30 mouse cellular contexts compared by ENCODE assay signal in genomic region chr3:40991541-40991940, GRCm38 (mm10). TPM values are rescaled to one million over a fixed set of nuclear protein-coding genes. Genes with fewer than 3 reads are reported as not detected.
DNase-seq lines count a peak whose midpoint lies in the region; ATAC-seq lines count a peak whose summit lies in the region.
"Had no signal": no experiment of that assay in that cellular context is flagged by ENCODE, and none has a peak within 500 bp of the region (broad histone marks: within the 10 kb centered on the region; RNA-seq: fewer than 3 reads in every experiment).

No protein-coding gene starts in this region.

- H3K4me3 ChIP-seq in forebrain, embryonic 14.5 days (ENCODE audit: low read depth, low read length), result no peak overlapping the region
- H3K4me3 ChIP-seq in forebrain, embryonic 13.5 days, result no peak overlapping the region
- H3K4me3 ChIP-seq: embryonic facial prominence, embryonic 12.5 days; gastrocnemius, adult 2 months; hindbrain, embryonic 13.5 days; limb, embryonic 10.5 days; limb, embryonic 15.5 days; megakaryocyte, embryonic 14.5 days; midbrain, embryonic 12.5 days; myocyte; neural tube, embryonic 12.5 days; stomach, embryonic 15.5 days had no signal

- no peaks in the 10 kb centered on the region for H3K27me3 ChIP-seq in forebrain, embryonic 14.5 days (replicated peaks; ENCODE audit: control insufficient read depth, insufficient read depth, low read length)
- H3K27me3 ChIP-seq in forebrain, embryonic 13.5 days, result no peaks in the 10 kb centered on the region
- H3K27me3 ChIP-seq: CH12.LX; embryonic facial prominence, embryonic 12.5 days; hindbrain, embryonic 13.5 days; limb, embryonic 15.5 days; megakaryocyte, embryonic 14.5 days; midbrain, embryonic 12.5 days; neural tube, embryonic 12.5 days; Patski; stomach, embryonic 15.5 days had no signal

- H3K27ac ChIP-seq in forebrain, embryonic 14.5 days (ENCODE audit: low read depth, low read length), result no peak overlapping the region
- H3K27ac ChIP-seq in forebrain, embryonic 13.5 days, result no peak overlapping the region
- H3K27ac ChIP-seq: embryonic facial prominence, embryonic 12.5 days; gastrocnemius, adult 2 months; hindbrain, embryonic 13.5 days; limb, embryonic 10.5 days; limb, embryonic 15.5 days; midbrain, embryonic 12.5 days; neural tube, embryonic 12.5 days; stomach, embryonic 15.5 days had no signal

- no peak for ATAC-seq in forebrain, embryonic 14.5 days
- no peak for ATAC-seq in forebrain, embryonic 13.5 days
- ATAC-seq: forebrain, embryonic 16.5 days; Patski had no signal

- H3K4me2 ChIP-seq in forebrain, embryonic 14.5 days (ENCODE audit: low read length), result no peak overlapping the region
- H3K4me2 ChIP-seq in forebrain, embryonic 13.5 days, result no peak overlapping the region
- H3K4me2 ChIP-seq: embryonic facial prominence, embryonic 12.5 days; heart, embryonic 11.5 days; hindbrain, embryonic 13.5 days; limb, embryonic 15.5 days; midbrain, embryonic 12.5 days; neural tube, embryonic 12.5 days; stomach, embryonic 15.5 days had no signal

- no peaks in the 10 kb centered on the region for H3K36me3 ChIP-seq in forebrain, embryonic 14.5 days (ENCODE audit: control insufficient read depth, insufficient read depth, low read length)
- no peaks in the 10 kb centered on the region for H3K36me3 ChIP-seq in forebrain, embryonic 13.5 days (ENCODE audit: poor library complexity, severe bottlenecking)
- H3K36me3 ChIP-seq: embryonic facial prominence, embryonic 12.5 days; hindbrain, embryonic 13.5 days; limb, embryonic 10.5 days; limb, embryonic 15.5 days; midbrain, embryonic 12.5 days; neural tube, embryonic 12.5 days; stomach, embryonic 15.5 days had no signal

- WGBS in forebrain, embryonic 14.5 days, result 63% methylated on average over 3 of the region's 3 CpGs
- 74% methylated on average over 3 of the region's 3 CpGs for WGBS in forebrain, embryonic 13.5 days

- no peaks in the 10 kb centered on the region for H3K9me3 ChIP-seq in forebrain, embryonic 14.5 days (replicated peaks; ENCODE audit: control insufficient read depth, low read length)
- no peaks in the 10 kb centered on the region for H3K9me3 ChIP-seq in forebrain, embryonic 13.5 days (replicated peaks)
- H3K9me3 ChIP-seq: embryonic facial prominence, embryonic 12.5 days; hindbrain, embryonic 13.5 days; limb, embryonic 10.5 days; limb, embryonic 15.5 days; megakaryocyte, embryonic 14.5 days; midbrain, embryonic 12.5 days; neural tube, embryonic 12.5 days; stomach, embryonic 15.5 days had no signal

- no peak overlapping the region for H3K9ac ChIP-seq in forebrain, embryonic 14.5 days (ENCODE audit: low read length)
- H3K9ac ChIP-seq in forebrain, embryonic 13.5 days, result no peak overlapping the region
- H3K9ac ChIP-seq: embryonic facial prominence, embryonic 12.5 days; hindbrain, embryonic 13.5 days; limb, embryonic 15.5 days; midbrain, embryonic 12.5 days; neural tube, embryonic 12.5 days; stomach, embryonic 15.5 days had no signal

- peak; percentile 15 to 54 for DNase-seq in adrenal gland, adult (ENCODE audit: inconsistent age in 2 of 2, low spot score in 1 of 2)
- DNase-seq in adrenal gland, postnatal 4 days (ENCODE audit: low spot score in 2 of 2), result no peak
- peak; percentile 1 for DNase-seq in forebrain, embryonic 14.5 days (ENCODE audit: low spot score)
- peak; percentile 48 for DNase-seq in kidney, adult 9 months
- DNase-seq in kidney, postnatal 4 days, result no peak
- peak; percentile 5 for DNase-seq in right cerebral cortex, postnatal 4 days
- no peak for DNase-seq in right cerebral cortex, adult 18-20 months
- DNase-seq: cerebellum, adult 2 months; cerebellum, postnatal 14 days; gastrocnemius, adult 2 months; gastrocnemius, postnatal 36 days; heart, adult 18-20 months; heart, postnatal 36 days; layer of hippocampus, adult 9-11 months; lung, postnatal 4 days; right cerebral cortex, postnatal 14 days had no signal

- H3K4me1 ChIP-seq in forebrain, embryonic 14.5 days (ENCODE audit: control insufficient read depth, insufficient read depth, low read length), result no peaks in the 10 kb centered on the region
- no peaks in the 10 kb centered on the region for H3K4me1 ChIP-seq in forebrain, embryonic 13.5 days
- H3K4me1 ChIP-seq: embryonic facial prominence, embryonic 12.5 days; hindbrain, embryonic 13.5 days; limb, embryonic 10.5 days; limb, embryonic 15.5 days; midbrain, embryonic 12.5 days; neural tube, embryonic 12.5 days; stomach, embryonic 15.5 days had no signal

RNA-seq across cellular contexts. Expression of gene Larp1b, which starts 41.9 kb away (rescaled TPM):
- 10 to 100 TPM; 21.0 to 23.1 TPM for total RNA-seq in adrenal gland, postnatal 4 days (2021)
- polyA plus RNA-seq in forebrain, embryonic 14.5 days (2014; fragmentation: Nextera tagmentation; extraction: Ambion mirVana), result 1.8 and 2.7 TPM in 2 replicates
- polyA plus RNA-seq in forebrain, embryonic 13.5 days (2015; fragmentation: Nextera tagmentation; extraction: Ambion mirVana), result 2.4 and 2.6 TPM in 2 replicates

Comparison
In these comparisons a context has a peak if more than half of its experiments do, and no peak if none do; other contexts are left out.
1. DNase-seq: peak in adrenal gland, adult (2 of 2), forebrain, embryonic 14.5 days (single experiment), kidney, adult 9 months (single experiment) and right cerebral cortex, postnatal 4 days (single experiment); none in adrenal gland, postnatal 4 days (0 of 2), kidney, postnatal 4 days (0 of 2) and right cerebral cortex, adult 18-20 months (single experiment).